Mouse (Mus musculus) brain, embryonic 14.5 days (tissue): ENCODE measurements around the gene Dexi.

Experiments
- CTCF ChIP-seq: fragments of 200-500 bp; IDR thresholded peaks from 2 replicates; pipeline ENCODE4 v1.5.1; 2012; ENCODE audit warnings: inconsistent platforms, mild to moderate bottlenecking, moderate library complexity, borderline replicate concordance; ENCODE audit not compliant: insufficient read depth, insufficient read length; ENCODE audit errors: extremely low read depth
- POLR2A ChIP-seq: fragments of 200-500 bp; IDR thresholded peaks from 2 replicates; pipeline ENCODE4 v1.6.1; 2012; ENCODE audit warnings: mild to moderate bottlenecking, inconsistent platforms, borderline replicate concordance; ENCODE audit not compliant: poor library complexity, insufficient read depth, insufficient read length, severe bottlenecking; ENCODE audit errors: extremely low read depth

DNA sequence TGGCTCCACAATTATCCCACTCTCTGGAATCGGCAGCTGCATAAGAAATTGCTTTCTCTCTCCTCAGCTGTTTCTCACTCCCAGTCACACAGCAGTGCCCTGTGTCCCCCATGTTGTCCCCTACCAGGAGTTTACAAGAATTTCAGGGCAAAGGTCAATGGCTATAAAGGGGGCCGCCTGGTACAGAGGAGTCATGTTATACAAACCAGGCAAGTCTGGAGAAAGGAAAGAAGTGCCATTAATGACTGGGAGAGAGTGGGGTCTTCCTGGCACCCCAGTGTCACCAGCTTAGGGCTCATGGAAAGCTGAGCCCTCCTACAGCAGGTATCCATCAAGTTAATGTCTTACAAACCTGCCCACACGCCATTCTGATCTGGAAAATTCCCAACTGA is 88.3 kb downstream of the Dexi start:
- TF ChIP-seq CTCF: no peak
- TF ChIP-seq POLR2A: no peak
